Mouse (Mus musculus) urinary bladder, postnatal 14 days (tissue): ENCODE data around the gene Scgb1b20.
"Not testable (repeated sequence)": the region's sequence is repeated elsewhere in the genome, so short reads cannot be mapped to it uniquely, and the experiment has no call there.

Source experiments
- DNase-seq: peaks from one replicate; pipeline ENCODE4 v3.0.0; 2021; ENCODE audit warnings: low spot score

Gene Scgb1b20

GRCm38 (mm10) chr7:33372934-33373333 is at the start of gene Scgb1b20:
Scgb1b20 (plus strand) TSS chr7:33373234.
- not testable (repeated sequence) for DNase-seq

- not testable (repeated sequence) for DNase-seq
These were observed 6.8 kb upstream of the Scgb1b20 start, which contains the start of gene Scgb2b20 for GRCm38 (mm10) chr7:33366222-33366621. Scgb2b20 (minus strand) TSS chr7:33366322.

GRCm38 (mm10) chr7:33399749-33400148 is 26.7 kb downstream of the Scgb1b20 start:
- DNase-seq = not testable (repeated sequence)

DNA sequence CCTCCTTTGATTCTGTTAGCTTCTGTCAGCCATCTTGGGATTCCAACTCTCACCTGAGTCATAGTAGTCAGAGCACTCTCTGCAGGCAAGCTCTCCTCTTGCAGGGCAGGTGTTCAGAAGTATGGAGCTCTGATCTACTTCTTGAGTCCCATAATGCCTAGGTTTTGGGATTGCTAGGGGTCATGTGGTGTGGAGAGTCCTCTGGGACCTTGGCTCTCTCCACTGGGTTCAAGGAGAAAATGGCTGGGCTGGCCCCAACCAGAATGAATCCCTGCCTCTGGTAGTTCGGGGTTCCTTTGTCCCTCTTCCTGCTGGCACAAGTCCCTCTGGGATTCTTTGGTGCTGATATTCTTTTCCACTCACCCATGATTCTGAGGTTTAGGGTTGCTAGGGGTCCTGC is 28.6 kb downstream of the Scgb1b20 start:
- no peak for DNase-seq

DNA sequence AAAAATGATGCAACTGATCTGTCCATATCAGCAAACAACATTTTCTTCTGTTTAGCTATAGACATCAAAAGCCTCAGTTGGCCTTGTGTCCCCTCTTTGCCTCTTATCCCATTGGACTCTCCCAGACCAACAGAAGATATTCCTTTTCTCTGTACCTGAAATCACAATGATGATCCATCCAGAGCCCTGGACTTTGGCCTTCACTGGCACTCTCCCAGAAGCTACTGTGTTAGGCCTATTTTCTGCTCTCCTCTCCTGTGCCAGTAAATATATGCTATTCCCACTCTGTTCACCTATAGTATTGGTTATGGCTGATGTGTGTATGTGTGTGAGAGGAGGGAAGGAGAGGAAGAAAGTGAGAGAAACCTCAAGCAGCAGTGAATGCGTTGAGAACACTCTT is 36.6 kb downstream of the Scgb1b20 start:
- DNase-seq = not testable (repeated sequence)
